Mouse (Mus musculus) forebrain, embryonic 11.5 days (tissue): ENCODE results near the gene Mtmr14. TPM values are rescaled to one million over a fixed set of nuclear protein-coding genes. Genes with fewer than 3 reads are reported as not detected.

ENCODE experiments used
- ATAC-seq: fragments of 200-750 bp; cut with Nextera tagmentation; replicated peaks from 2 replicates; pipeline ENCODE4 v1.8.0; 2017; ENCODE audit warnings: moderate TSS enrichment; ENCODE audit not compliant: low FRiP score
- DNase-seq: peaks from one replicate; pipeline ENCODE4 v3.0.0-alpha.2; 2017; ENCODE audit warnings: low spot score
- H3K27ac ChIP-seq: fragments of 300-500 bp; sonication (generic); 2 replicates; pipeline ENCODE4 v1.5.1; 2014; ENCODE audit warnings: low read depth, low read length
- H3K27me3 ChIP-seq: fragments of 300-500 bp; sonication (generic); 2 replicates; pipeline ENCODE4 v1.6.1; 2014; ENCODE audit warnings: mild to moderate bottlenecking, low read length, mixed read lengths; ENCODE audit not compliant: control insufficient read depth, insufficient read depth
- H3K36me3 ChIP-seq: fragments of 300-500 bp; sonication (generic); 2 replicates; pipeline ENCODE4 v1.6.1; 2014; ENCODE audit warnings: mild to moderate bottlenecking, low read length, moderate library complexity, mixed read lengths; ENCODE audit not compliant: control insufficient read depth, insufficient read depth
- H3K4me1 ChIP-seq: fragments of 300-500 bp; sonication (generic); replicated peaks from 2 replicates; pipeline ENCODE4 v1.6.1; 2014; ENCODE audit warnings: low read length, mixed read lengths; ENCODE audit not compliant: control insufficient read depth, insufficient read depth
- H3K4me2 ChIP-seq: fragments of 300-500 bp; sonication (generic); 2 replicates; pipeline ENCODE4 v1.6.1; 2014; ENCODE audit warnings: low read depth, mild to moderate bottlenecking, low read length, moderate library complexity, mixed read lengths; ENCODE audit not compliant: severe bottlenecking
- H3K4me3 ChIP-seq: fragments of 300-500 bp; sonication (generic); 2 replicates; pipeline ENCODE4 v1.5.1; 2014; ENCODE audit warnings: low read depth, low read length
- H3K9ac ChIP-seq: fragments of 300-500 bp; sonication (generic); 2 replicates; pipeline ENCODE4 v1.6.1; 2014; ENCODE audit warnings: low read length
- H3K9me3 ChIP-seq: fragments of 300-500 bp; sonication (generic); 2 replicates; pipeline ENCODE4 v1.6.1; 2016; ENCODE audit warnings: low read length, mixed read lengths; ENCODE audit not compliant: control insufficient read depth
- WGBS: fragments of 180-500 bp; shearing (Covaris S2); extraction: QIAGEN DNeasy Blood & Tissue Kit; methylation state at CpG from one replicate; pipeline ENCODE4 v1.1.7; 2014; 5-methylcytosine and 5-hydroxymethylcytosine counted together
- polyA plus RNA-seq: library from polyadenylated mRNA; unstranded; fragments of >200 nt; fragmentation: Nextera tagmentation; extraction: Ambion mirVana; gene quantifications from 2 replicates; pipeline ENCODE4 v1.2.1, GENCODE M21; 2014

Mtmr14 gene
- polyA plus RNA-seq, 1 experiment from 2014 or later: 50.8 TPM

- Histone ChIP-seq H3K4me3 (no peak overlapping the region), H3K4me1 (no peaks in the 10 kb centered on the region; the same call in 1 of the 2 replicates), H3K4me2 (no peak overlapping the region), H3K27ac (no peak overlapping the region), H3K9ac (no peak overlapping the region), H3K27me3 (no peaks in the 10 kb centered on the region), H3K36me3 (no peaks in the 10 kb centered on the region), H3K9me3 (no peaks in the 10 kb centered on the region)
- ATAC-seq: no peak
- no peak for DNase-seq
- 76% methylated on average over 5 of the region's 5 CpGs for WGBS
Observed at GRCm38 (mm10) chr6:113301350-113301749, 63.7 kb downstream of the Mtmr14 start.

GRCm38 (mm10) chr6:113302258-113302657 is 64.6 kb downstream of the Mtmr14 start:
- no peaks in the 10 kb centered on the region for H3K9me3 ChIP-seq
- DNase-seq (no peak), ATAC-seq (no peak)
- 24% methylated on average over 3 of the region's 3 CpGs for WGBS
- H3K9ac ChIP-seq: no peak overlapping the region
- no peaks in the 10 kb centered on the region; the same call in 1 of the 2 replicates for H3K4me1 ChIP-seq
- H3K4me2 ChIP-seq: no peak overlapping the region
- H3K4me3 ChIP-seq: no peak overlapping the region
- H3K36me3 ChIP-seq: no peaks in the 10 kb centered on the region
- no peaks in the 10 kb centered on the region for H3K27me3 ChIP-seq
- H3K27ac ChIP-seq: no peak overlapping the region

GRCm38 (mm10) chr6:113306322-113306985 is 68.8 kb downstream of the Mtmr14 start:
- Histone ChIP-seq H3K9me3 (no peaks in the 10 kb centered on the region), H3K27ac (peak overlapping the region; percentile 97), H3K9ac (peak overlapping the region; percentile 94), H3K27me3 (no peaks in the 10 kb centered on the region), H3K4me1 (peaks cover 6% of the 10 kb centered on the region; the same call in 1 of the 2 replicates), H3K4me2 (peak overlapping the region; percentile 99), H3K36me3 (no peaks in the 10 kb centered on the region; the same call in 1 of the 2 replicates), H3K4me3 (peak overlapping the region; percentile 98)
- DNase-seq (peak; percentile 100), ATAC-seq (peak; percentile 98)
- WGBS: under 1% methylated on average over 50 of the region's 50 CpGs

GRCm38 (mm10) chr6:113306986-113307349 is 69.3 kb downstream of the Mtmr14 start, which contains the start of gene Brpf1:
Gene Brpf1 (plus strand): TSS chr6:113307137.
- Histone ChIP-seq H3K9ac (peak within 1 kb of the TSS; percentile 94), H3K4me3 (peak within 1 kb of the TSS; percentile 98), H3K27ac (peak within 1 kb of the TSS; percentile 97), H3K36me3 (no peaks in the 10 kb centered on the region; the same call in 1 of the 2 replicates), H3K4me2 (peak within 1 kb of the TSS; percentile 99), H3K9me3 (no peaks in the 10 kb centered on the region), H3K4me1 (peaks cover 6% of the 10 kb centered on the region; the same call in 1 of the 2 replicates), H3K27me3 (no peaks in the 10 kb centered on the region)
- peak; percentile 89 for DNase-seq
- whole genome bisulfite sequencing: under 1% methylated on average over 32 of the region's 32 CpGs
- ATAC-seq: peak; percentile 69

- Histone ChIP-seq H3K4me2 (peak overlapping the region; percentile 99), H3K36me3 (no peaks in the 10 kb centered on the region; the same call in 1 of the 2 replicates), H3K9me3 (no peaks in the 10 kb centered on the region), H3K9ac (peak overlapping the region; percentile 94), H3K4me1 (peaks cover 6% of the 10 kb centered on the region; the same call in 1 of the 2 replicates), H3K27ac (peak overlapping the region; percentile 97), H3K27me3 (no peaks in the 10 kb centered on the region), H3K4me3 (peak overlapping the region; percentile 98)
- under 1% methylated on average over 34 of the region's 34 CpGs for WGBS
- DNase-seq (no peak), ATAC-seq (peak; percentile 1; the same call in 1 of the 2 replicates)
Observed at GRCm38 (mm10) chr6:113307481-113308121, 70.0 kb downstream of the Mtmr14 start.

- Histone ChIP-seq H3K36me3 (peaks cover under 1% of the 10 kb centered on the region; the same call in 1 of the 2 replicates), H3K9ac (peak overlapping the region; percentile 94), H3K4me2 (peak overlapping the region; percentile 99), H3K9me3 (no peaks in the 10 kb centered on the region), H3K4me3 (peak overlapping the region; percentile 98), H3K27ac (no peak overlapping the region), H3K4me1 (peaks cover 6% of the 10 kb centered on the region; the same call in 1 of the 2 replicates), H3K27me3 (no peaks in the 10 kb centered on the region)
- DNase-seq: no peak
- 48% methylated on average over 5 of the region's 5 CpGs for WGBS
- no peak for ATAC-seq
Observed at GRCm38 (mm10) chr6:113308141-113308540, 70.5 kb downstream of the Mtmr14 start.

GRCm38 (mm10) chr6:113315972-113316371 is 78.3 kb downstream of the Mtmr14 start:
- WGBS: 92% methylated on average over 3 of the region's 3 CpGs
- no peak for DNase-seq
- Histone ChIP-seq H3K27me3 (no peaks in the 10 kb centered on the region), H3K4me3 (no peak overlapping the region), H3K4me2 (no peak overlapping the region), H3K4me1 (no peaks in the 10 kb centered on the region), H3K36me3 (peaks cover 31% of the 10 kb centered on the region; the same call in 1 of the 2 replicates), H3K9ac (no peak overlapping the region), H3K9me3 (no peaks in the 10 kb centered on the region), H3K27ac (no peak overlapping the region)
- no peak for ATAC-seq

GRCm38 (mm10) chr6:113326533-113327315 is 89.1 kb downstream of the Mtmr14 start, which contains the start of gene Ogg1:
Gene Ogg1 (plus strand): TSS chr6:113326972.
- ATAC-seq (peak; percentile 99), DNase-seq (peak; percentile 97)
- peak within 1 kb of the TSS; percentile 60 for H3K4me3 ChIP-seq
- H3K9me3 ChIP-seq: no peaks in the 10 kb centered on the region
- no peaks in the 10 kb centered on the region for H3K27me3 ChIP-seq
- peak within 1 kb of the TSS; percentile 90 for H3K27ac ChIP-seq
- peak within 1 kb of the TSS; percentile 83 for H3K9ac ChIP-seq
- H3K36me3 ChIP-seq: peaks cover 8% of the 10 kb centered on the region; the same call in 1 of the 2 replicates
- under 1% methylated on average over 52 of the region's 52 CpGs for WGBS
- H3K4me1 ChIP-seq: no peaks in the 10 kb centered on the region; the same call in 1 of the 2 replicates
- H3K4me2 ChIP-seq: peak within 1 kb of the TSS; percentile 90
